Mouse (Mus musculus): ENCODE measurements around the gene Isg20.

Gene Isg20

DNA sequence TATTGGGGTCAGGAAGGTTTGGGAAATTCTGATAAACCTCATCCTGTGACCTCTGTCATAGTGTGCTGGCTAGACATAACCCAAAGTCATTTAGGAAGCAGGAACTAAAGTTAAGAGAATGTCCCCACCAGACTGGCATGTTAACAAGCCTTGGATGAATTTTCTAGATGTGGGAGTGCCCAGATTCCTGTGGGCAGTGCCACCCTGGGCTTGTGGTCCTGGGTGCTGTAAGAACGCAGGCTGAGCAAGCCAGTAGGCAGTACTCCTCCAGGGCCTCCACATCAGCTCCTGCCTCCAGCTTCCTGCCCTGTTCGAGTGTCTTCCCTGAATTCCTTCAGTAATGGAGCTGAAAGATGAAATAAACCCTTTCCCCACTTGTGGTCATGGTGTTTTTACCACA, 9.0 kb upstream of the Isg20 start:
- DNase-seq (ENCODE audit: low spot score): no peak

GRCm38 (mm10) chr7:78909026-78909425, 4.2 kb upstream of the Isg20 start:
- DNase-seq (ENCODE audit: low spot score): no peak

GRCm38 (mm10) chr7:78910336-78911098, 2.7 kb upstream of the Isg20 start:
- DNase-seq (ENCODE audit: low spot score): no peak

DNA sequence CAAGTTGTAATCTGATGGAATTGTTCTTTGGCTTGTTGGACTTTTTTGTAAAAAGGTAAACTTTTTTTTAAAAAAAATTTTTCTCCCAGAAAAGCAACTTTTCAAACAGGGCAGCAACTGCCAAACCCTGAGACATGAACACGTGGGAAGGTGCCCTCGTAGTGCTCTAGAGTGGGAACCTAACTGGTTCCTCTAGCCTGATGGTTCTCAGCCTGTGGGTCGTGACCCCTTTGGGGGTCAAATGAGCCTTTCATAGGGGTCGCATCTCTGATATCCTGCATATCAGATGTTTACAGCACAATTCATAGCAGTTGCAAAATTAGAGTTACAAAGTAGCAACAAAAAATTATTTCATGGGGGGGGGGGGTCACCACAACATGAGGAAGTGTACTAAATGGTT, 2.0 kb upstream of the Isg20 start:
- DNase-seq (ENCODE audit: low spot score): no peak

- peak; percentile 66 for DNase-seq (ENCODE audit: low spot score)
These were observed 811 bp upstream of the Isg20 start for GRCm38 (mm10) chr7:78912253-78912973.

- DNase-seq (ENCODE audit: low spot score): no peak
These were observed 673 bp downstream of the Isg20 start for GRCm38 (mm10) chr7:78913649-78914544.

DNA sequence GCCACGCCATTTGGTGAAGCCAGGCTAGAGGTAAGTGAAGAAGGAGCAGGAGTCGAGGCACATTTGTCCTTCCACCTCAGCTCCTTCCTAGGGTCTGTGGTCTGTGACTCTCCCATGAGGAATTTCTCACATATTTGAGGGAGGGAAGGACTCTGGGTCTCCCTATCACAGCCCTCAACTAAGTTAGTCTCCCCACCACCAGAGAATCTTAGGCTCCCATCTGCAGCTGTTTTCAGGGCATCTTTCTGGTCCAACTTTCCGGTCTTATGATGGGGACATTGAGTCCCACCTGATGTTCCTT, 1.3 kb downstream of the Isg20 start:
- DNase-seq (ENCODE audit: low spot score): no peak

GRCm38 (mm10) chr7:78914896-78915510, 1.8 kb downstream of the Isg20 start:
- no peak for DNase-seq (ENCODE audit: low spot score)

GRCm38 (mm10) chr7:78918686-78919085, 5.5 kb downstream of the Isg20 start:
- DNase-seq (ENCODE audit: low spot score): no peak

DNA sequence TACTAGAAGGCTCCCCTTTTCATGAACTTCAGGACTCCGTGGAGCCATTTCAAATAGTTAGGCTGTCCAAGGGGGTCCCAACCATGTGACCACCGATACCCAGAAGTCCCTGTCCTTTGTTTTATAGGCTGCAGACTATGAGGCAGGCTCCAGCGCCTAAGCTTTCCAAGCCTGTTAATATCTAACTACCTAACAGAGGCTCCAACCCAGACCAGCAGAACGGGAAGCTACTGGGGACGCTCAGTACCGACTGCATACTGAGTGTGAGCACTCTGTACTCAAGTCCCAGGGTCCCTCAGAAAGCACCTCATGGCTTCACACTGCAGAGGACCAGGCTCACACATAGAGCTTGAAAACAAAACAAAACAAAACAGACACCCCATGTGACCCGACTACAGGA, 9.3 kb downstream of the Isg20 start:
- DNase-seq (ENCODE audit: low spot score): no peak

GRCm38 (mm10) chr7:78924300-78924699, 11.1 kb downstream of the Isg20 start:
- peak; percentile 96 for DNase-seq (ENCODE audit: low spot score)

- DNase-seq (ENCODE audit: low spot score): no peak
These were observed 11.6 kb downstream of the Isg20 start for GRCm38 (mm10) chr7:78924796-78925195.

DNA sequence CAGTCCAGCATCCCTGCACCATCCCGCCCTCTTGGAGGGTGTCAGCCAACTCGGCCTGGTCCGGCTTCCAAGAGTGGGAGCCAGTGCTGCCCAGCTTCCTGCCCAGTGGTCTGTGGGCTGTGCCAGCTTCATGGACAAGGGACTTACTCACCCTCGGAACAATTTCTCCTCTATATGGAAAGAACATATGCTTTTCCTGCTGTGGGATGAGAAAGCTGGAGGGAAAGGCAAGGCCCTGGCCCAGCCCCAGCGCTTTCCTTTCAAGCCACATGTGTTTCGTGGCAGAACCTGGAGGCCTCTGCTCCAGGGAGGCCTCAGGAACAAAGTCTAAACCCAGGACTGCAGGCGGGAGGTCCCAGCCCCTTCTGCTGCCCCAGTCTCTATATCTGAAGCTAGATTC, 12.5 kb downstream of the Isg20 start:
- no peak for DNase-seq (ENCODE audit: low spot score)

DNA sequence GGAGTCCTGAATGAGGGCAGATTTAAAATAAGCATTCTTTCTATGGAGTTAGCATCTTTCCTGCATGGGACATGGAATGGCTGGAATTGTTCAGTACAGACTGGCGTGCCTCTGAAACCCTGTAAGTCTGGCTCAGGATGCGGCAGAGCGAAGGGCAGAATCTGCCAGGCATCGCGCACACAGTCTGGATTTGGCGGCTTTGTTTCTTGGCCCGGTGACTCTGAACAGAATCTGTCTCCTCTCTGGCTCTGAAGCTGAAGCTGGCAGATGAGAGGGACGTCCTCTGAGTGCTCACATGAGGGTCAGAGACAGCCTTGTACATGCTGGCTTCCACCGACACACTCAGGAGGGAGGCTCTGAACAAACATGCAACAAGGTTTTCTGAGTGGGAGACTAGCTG, 12.9 kb downstream of the Isg20 start:
- no peak for DNase-seq (ENCODE audit: low spot score)

DNA sequence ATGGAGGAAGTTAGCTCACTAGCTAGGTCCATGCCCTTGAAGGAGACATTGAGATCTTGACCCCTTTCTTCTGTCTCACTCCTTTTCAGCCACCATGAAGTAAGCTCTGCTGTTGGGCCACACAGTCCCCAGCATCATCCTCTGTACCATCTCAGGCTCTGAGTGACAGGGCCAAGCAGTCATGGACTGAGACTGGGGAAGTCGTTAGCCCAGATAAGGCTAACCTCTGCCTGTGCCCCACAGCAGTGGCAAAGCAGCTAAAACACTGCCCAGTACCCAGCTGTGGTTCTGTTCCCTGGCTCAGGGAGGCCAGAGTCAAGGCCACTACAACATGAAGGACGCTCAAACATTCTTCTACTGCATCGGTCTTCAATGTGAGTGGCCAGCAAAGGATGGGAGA, 14.0 kb downstream of the Isg20 start:
- DNase-seq (ENCODE audit: low spot score): no peak

GRCm38 (mm10) chr7:78938957-78939602, 25.9 kb downstream of the Isg20 start:
- no peak for DNase-seq (ENCODE audit: low spot score)

- no peak for DNase-seq (ENCODE audit: low spot score)
These were observed 27.7 kb downstream of the Isg20 start for GRCm38 (mm10) chr7:78940971-78941370.

DNA sequence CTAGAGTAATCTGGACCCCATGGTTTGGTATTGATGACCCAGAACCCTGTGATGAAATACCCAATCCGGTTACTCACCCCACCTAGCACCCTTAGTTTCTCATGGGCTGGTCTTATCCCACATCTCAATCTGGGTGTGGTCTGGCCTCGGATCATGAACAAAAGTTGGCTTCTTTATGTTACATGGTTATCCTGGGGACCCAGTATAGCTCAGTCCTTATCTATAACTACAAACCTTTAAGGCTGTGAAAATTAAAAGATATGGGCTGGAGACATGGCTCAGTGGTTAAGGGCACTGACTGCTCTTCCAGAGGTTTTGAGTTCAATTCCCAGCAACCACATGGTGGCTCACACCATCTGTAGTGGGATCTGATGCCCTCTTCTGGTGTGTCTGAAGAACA, 29.3 kb downstream of the Isg20 start:
- no peak for DNase-seq (ENCODE audit: low spot score)

GRCm38 (mm10) chr7:78953886-78954572, 40.8 kb downstream of the Isg20 start:
- no peak for DNase-seq (ENCODE audit: low spot score)

- no peak for DNase-seq (ENCODE audit: low spot score)
These were observed 41.4 kb downstream of the Isg20 start for GRCm38 (mm10) chr7:78954619-78955018.

DNA sequence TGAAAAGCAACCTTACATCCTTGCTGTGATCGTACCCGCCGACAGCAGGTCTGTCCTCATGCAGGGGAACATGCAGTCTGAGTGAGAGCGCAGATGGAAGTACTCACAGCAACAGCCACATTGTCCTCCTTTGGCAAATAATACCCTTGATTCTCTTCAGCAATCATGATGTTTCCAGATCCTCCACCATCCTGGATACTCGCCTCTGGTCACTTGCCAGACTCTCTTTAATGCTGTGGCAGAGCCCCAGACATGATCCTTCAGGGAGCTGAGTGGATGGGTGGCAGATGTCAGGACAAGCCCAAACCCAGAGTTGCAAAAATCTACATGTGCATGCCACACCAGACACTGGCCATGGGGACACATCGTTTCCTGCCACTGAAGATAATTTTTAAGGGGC, 41.9 kb downstream of the Isg20 start:
- DNase-seq (ENCODE audit: low spot score): no peak

Measured in retina, embryonic 14.5 days (tissue).